Mouse (Mus musculus) erythroblast, adult 5-6 weeks (primary cell): ENCODE measurements around the gene Kat8. TPM values are rescaled to one million over a fixed set of nuclear protein-coding genes. Genes with fewer than 3 reads are reported as not detected.
"Not testable (repeated sequence)": the region's sequence is repeated elsewhere in the genome, so short reads cannot be mapped to it uniquely, and the experiment has no call there.

Experiments used
- ATAC-seq: replicated peaks from 2 replicates; pipeline ENCODE4 v1.8.0; 2016; ENCODE audit warnings: moderate number of reproducible peaks, mild to moderate bottlenecking, moderate TSS enrichment, inconsistent platforms; ENCODE audit not compliant: poor library complexity, low FRiP score, severe bottlenecking
- total RNA-seq, 2 experiments: library from RNA; stranded (forward) in 1 of 2; stranded (reverse) in 1 of 2; fragments of 150-400 nt in 1 of 2; fragments of 200-764, 138-1000 nt in 1 of 2; gene quantifications; 2 replicates each; pipeline versions ENCODE4 v1.2.3 to v1.2.4; 2015 to 2017; ENCODE audit warnings: low replicate concordance in 2 of 2

The Kat8 gene
- total RNA-seq, 2 experiments from 2014 or later, result 3.5 to 16.4 TPM

- ATAC-seq, result not testable (repeated sequence)
Observed at GRCm38 (mm10) chr7:127895891-127896290, 16.4 kb upstream of the Kat8 start.

- ATAC-seq, result peak; percentile 57; the same call in 1 of the 2 replicates
Observed at GRCm38 (mm10) chr7:127896384-127896783, 15.9 kb upstream of the Kat8 start.

- ATAC-seq, result no peak
Observed at GRCm38 (mm10) chr7:127897542-127897941, 14.8 kb upstream of the Kat8 start.

- ATAC-seq, result no peak
Observed at GRCm38 (mm10) chr7:127898179-127898956, 13.9 kb upstream of the Kat8 start.

- ATAC-seq, result no peak
Observed at GRCm38 (mm10) chr7:127899997-127900396, 12.3 kb upstream of the Kat8 start.

GRCm38 (mm10) chr7:127901772-127902171 is 10.5 kb upstream of the Kat8 start:
- no peak for ATAC-seq

- peak; percentile 92 for ATAC-seq
Observed at GRCm38 (mm10) chr7:127903971-127904796, 8.1 kb upstream of the Kat8 start, which contains the start of gene Bckdk. Gene Bckdk, plus strand, starts transcription at chr7:127904082.

GRCm38 (mm10) chr7:127907939-127908338 is 4.4 kb upstream of the Kat8 start:
- no peak for ATAC-seq

- ATAC-seq, result no peak
Observed at GRCm38 (mm10) chr7:127908656-127909055, 3.7 kb upstream of the Kat8 start.

- no peak for ATAC-seq
Observed at GRCm38 (mm10) chr7:127912938-127913337, 622 bp downstream of the Kat8 start.

- no peak for ATAC-seq
Observed at GRCm38 (mm10) chr7:127915293-127915692, 3.0 kb downstream of the Kat8 start.

- 0 out of 2 replicates have a peak, but pooled peaks have one; percentile 48 for ATAC-seq
Observed at GRCm38 (mm10) chr7:127918203-127918602, 5.9 kb downstream of the Kat8 start.

GRCm38 (mm10) chr7:127919290-127919689 is 7.0 kb downstream of the Kat8 start:
- no peak for ATAC-seq

GRCm38 (mm10) chr7:127921516-127921915 is 9.2 kb downstream of the Kat8 start:
- no peak for ATAC-seq

- no peak for ATAC-seq
Observed at GRCm38 (mm10) chr7:127922451-127923275, 10.3 kb downstream of the Kat8 start.

GRCm38 (mm10) chr7:127923714-127924113 is 11.4 kb downstream of the Kat8 start:
- no peak for ATAC-seq

GRCm38 (mm10) chr7:127925252-127925651 is 12.9 kb downstream of the Kat8 start:
- ATAC-seq, result no peak

- no peak for ATAC-seq
Observed at GRCm38 (mm10) chr7:127926066-127926465, 13.8 kb downstream of the Kat8 start.

- ATAC-seq, result no peak
Observed at GRCm38 (mm10) chr7:127926846-127927245, 14.5 kb downstream of the Kat8 start.

- no peak for ATAC-seq
Observed at GRCm38 (mm10) chr7:127927726-127928125, 15.4 kb downstream of the Kat8 start.
